ENCODE assay signal across 26 mouse cellular contexts in the genomic region with DNA sequence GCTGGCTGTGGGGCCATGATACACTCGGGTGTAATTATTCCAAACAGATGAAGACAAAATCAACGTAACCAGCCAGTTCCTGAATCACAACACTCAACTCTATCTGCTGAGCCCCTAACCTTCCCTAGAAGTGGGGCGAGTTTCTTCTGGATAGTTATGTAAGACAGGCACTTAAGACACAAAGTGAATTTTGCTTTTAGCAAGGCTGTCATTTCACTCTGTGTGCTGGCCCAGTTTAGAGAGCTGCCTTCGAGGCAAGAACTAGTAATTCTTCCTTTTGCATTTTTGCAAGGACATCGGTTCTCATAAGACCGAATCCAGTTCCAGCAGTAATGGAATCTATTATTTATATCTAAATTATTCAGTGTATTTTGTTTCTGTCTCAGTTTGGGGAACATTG.
"Had no signal": no experiment of that assay in that cellular context is flagged by ENCODE, and none has a peak within 500 bp of the region (broad histone marks: within the 10 kb centered on the region; RNA-seq: fewer than 3 reads in every experiment).

No protein-coding gene starts in this region.

- H3K9me3 ChIP-seq: heart, embryonic 13.5 days; heart, embryonic 15.5 days; hindbrain, embryonic 13.5 days; hindbrain, embryonic 15.5 days; kidney, embryonic 15.5 days; limb, embryonic 10.5 days; limb, embryonic 12.5 days; liver, embryonic 13.5 days had no signal

- DNase-seq: gastrocnemius, postnatal 14 days; gastrocnemius, postnatal 36 days; heart, adult 11 months; heart, adult 2 months; heart, postnatal 14 days; heart, postnatal 36 days; kidney, adult 11 months; kidney, adult 2 months; kidney, adult 9 months; kidney, postnatal 14 days; kidney, postnatal 36 days; layer of hippocampus, adult 9-11 months; liver; liver, embryonic 13.5 days had no signal

- H3K27me3 ChIP-seq: heart, embryonic 13.5 days; heart, embryonic 15.5 days; hindbrain, embryonic 13.5 days; hindbrain, embryonic 15.5 days; kidney, embryonic 15.5 days; limb, embryonic 12.5 days; liver, embryonic 13.5 days had no signal

- H3K9ac ChIP-seq: heart, embryonic 13.5 days; heart, embryonic 15.5 days; hindbrain, embryonic 13.5 days; hindbrain, embryonic 15.5 days; kidney, embryonic 15.5 days; limb, embryonic 12.5 days; liver, embryonic 13.5 days had no signal

- H3K27ac ChIP-seq: heart, adult 2 months; heart, embryonic 15.5 days; hindbrain, embryonic 13.5 days; hindbrain, embryonic 15.5 days; hindbrain, postnatal 0 days; kidney, embryonic 15.5 days; kidney, postnatal 0 days; limb, embryonic 10.5 days; limb, embryonic 12.5 days; liver, embryonic 13.5 days had no signal

- H3K36me3 ChIP-seq: heart, embryonic 13.5 days; heart, embryonic 15.5 days; hindbrain, embryonic 13.5 days; hindbrain, embryonic 15.5 days; kidney, embryonic 15.5 days; limb, embryonic 10.5 days; limb, embryonic 12.5 days; liver, embryonic 13.5 days had no signal

- H3K4me1 ChIP-seq: hindbrain, embryonic 13.5 days; hindbrain, embryonic 15.5 days; limb, embryonic 10.5 days; limb, embryonic 12.5 days; liver, embryonic 13.5 days had no signal

- H3K4me2 ChIP-seq: heart, embryonic 11.5 days; heart, embryonic 13.5 days; heart, embryonic 15.5 days; hindbrain, embryonic 13.5 days; hindbrain, embryonic 15.5 days; kidney, embryonic 15.5 days; limb, embryonic 12.5 days; liver, embryonic 11.5 days; liver, embryonic 13.5 days had no signal

- H3K4me3 ChIP-seq: heart, adult 2 months; heart, embryonic 13.5 days; heart, embryonic 15.5 days; hindbrain, embryonic 13.5 days; hindbrain, embryonic 15.5 days; kidney, embryonic 15.5 days; limb, embryonic 10.5 days; limb, embryonic 12.5 days; liver, embryonic 13.5 days had no signal

- ATAC-seq: hindbrain, postnatal 0 days; intestine, embryonic 16.5 days had no signal
